In genomic region chr3:95230495-95231297, GRCm38 (mm10) we compare ENCODE assay signal across 8 mouse cellular contexts. TPM values are rescaled to one million over a fixed set of nuclear protein-coding genes. Genes with fewer than 3 reads are reported as not detected.
A peak's percentile ranks its signal among the peaks of the same experiment; 100 is the strongest.
DNase-seq lines count a peak whose midpoint lies in the region; ATAC-seq and TF ChIP-seq lines count a peak whose summit lies in the region.

No protein-coding gene starts in this region.

- H3K4me3 ChIP-seq in lung, adult 2 months (replicated peaks; ENCODE audit: extremely low read depth, low read depth, low read length), result peak overlapping the region; percentile 58
- peak overlapping the region; percentile 96 for H3K4me3 ChIP-seq in forebrain, embryonic 12.5 days (replicated peaks)
- H3K4me3 ChIP-seq in kidney, adult 2 months (ENCODE audit: insufficient read depth, low read depth, low read length), result peak overlapping the region; percentile 89
- peak overlapping the region; percentile 97 for H3K4me3 ChIP-seq in macrophage (ENCODE audit: inconsistent target)

- peak; percentile 37 for DNase-seq in lung, adult 2 months
- no peak for DNase-seq in lung, postnatal 10 days
- DNase-seq in kidney, adult 2 months, result peak; percentile 73
- peak; percentile 25 to 37 for DNase-seq in thymus, adult 18-20 months
- DNase-seq in layer of hippocampus, adult 18-20 months (ENCODE audit: low spot score in 2 of 2), result no peak
- DNase-seq in layer of hippocampus, postnatal 36 days, result no peak

- peak overlapping the region; percentile 98 for H3K27ac ChIP-seq in forebrain, embryonic 12.5 days
- peak overlapping the region; percentile 96 for H3K27ac ChIP-seq in kidney, adult 2 months (ENCODE audit: insufficient read depth, low read depth, low read length)
- H3K27ac ChIP-seq in macrophage, result peak overlapping the region; percentile 98

- peak overlapping the region; percentile 98 for H3K9ac ChIP-seq in forebrain, embryonic 12.5 days

- H3K9me3 ChIP-seq in forebrain, embryonic 12.5 days, result no peaks in the 10 kb centered on the region

- H3K79me2 ChIP-seq in macrophage (ENCODE audit: inconsistent target), result peaks cover 85% of the 10 kb centered on the region

- peaks cover 14% of the 10 kb centered on the region for H3K4me1 ChIP-seq in lung, adult 2 months (ENCODE audit: control insufficient read depth, insufficient read depth, low read length)
- H3K4me1 ChIP-seq in forebrain, embryonic 12.5 days, result peaks cover 41% of the 10 kb centered on the region
- peaks cover 30% of the 10 kb centered on the region for H3K4me1 ChIP-seq in kidney, adult 2 months (ENCODE audit: control insufficient read depth, insufficient read depth, low read length)

- H3K4me2 ChIP-seq in forebrain, embryonic 12.5 days, result peak overlapping the region; percentile 91

- 24% methylated on average over 8 of the region's 8 CpGs for WGBS in lung, adult 2 months
- WGBS in forebrain, embryonic 12.5 days, result 34% methylated on average over 8 of the region's 8 CpGs
- WGBS in kidney, adult 2 months, result 13% methylated on average over 8 of the region's 8 CpGs
- WGBS in macrophage (ENCODE audit: missing documents), result 6% methylated on average over 7 of the region's 8 CpGs

- TF ChIP-seq CTCF in lung, adult 2 months (IDR thresholded peaks at IDR 0.05; ENCODE audit: insufficient read depth, low read length), result no peak
- no peak for TF ChIP-seq CTCF in kidney, adult 2 months (conservative IDR thresholded peaks at IDR 0.05; ENCODE audit: insufficient read depth, insufficient read length, low read depth, low read length)

- peak; percentile 21; the same call in 1 of the 2 replicates for ATAC-seq in forebrain, embryonic 12.5 days (ENCODE audit: low FRiP score)

- peaks cover 44% of the 10 kb centered on the region for H3K36me3 ChIP-seq in forebrain, embryonic 12.5 days (replicated peaks)
- H3K36me3 ChIP-seq in kidney, adult 2 months (ENCODE audit: control insufficient read depth, insufficient read depth, low read length), result peaks cover 3% of the 10 kb centered on the region
- peaks cover 41% of the 10 kb centered on the region for H3K36me3 ChIP-seq in macrophage (ENCODE audit: inconsistent target)

- no peak for TF ChIP-seq POLR2A in lung, adult 2 months (IDR thresholded peaks at IDR 0.05; ENCODE audit: borderline replicate concordance, extremely low read depth, low read depth, low read length)
- TF ChIP-seq POLR2A in kidney, adult 2 months (IDR thresholded peaks at IDR 0.05; ENCODE audit: low read depth, low read length), result no peak

- no peaks in the 10 kb centered on the region for H3K27me3 ChIP-seq in forebrain, embryonic 12.5 days
- no peaks in the 10 kb centered on the region for H3K27me3 ChIP-seq in kidney, adult 2 months (replicated peaks; ENCODE audit: control insufficient read depth, insufficient read depth, low read length)

RNA-seq across cellular contexts. Expression of gene Mllt11, which starts 1.3 kb away (rescaled TPM):
- polyA plus RNA-seq in lung, adult 2 months (2012; rRNA removed), result 6.5 and 12.3 TPM in 2 replicates
- polyA plus RNA-seq in forebrain, embryonic 12.5 days (2016; fragmentation: Nextera tagmentation; extraction: Ambion mirVana), result 96.2 and 98.8 TPM in 2 replicates
- polyA plus RNA-seq in kidney, adult 2 months (2012; rRNA removed), result 30.6 and 31.4 TPM in 2 replicates
- 10 to 100 TPM; 16.1 to 58.5 (median 30.0) TPM for total RNA-seq in macrophage (2018; cell fraction: chromatin; rRNA removed)
- total RNA-seq in macrophage (2018; cell fraction: cytosol; rRNA removed), result 10 to 100 TPM in 25 of 26 experiments, 1 to 10 TPM in 1; 7.3 to 33.5 (median 22.3) TPM
- 10 to 100 TPM; 16.9 to 85.9 (median 41.8) TPM for total RNA-seq in macrophage (2018; cell fraction: nucleus; rRNA removed)
- 13.2 to 18.6 TPM (median 17.4 TPM) in 3 replicates for polyA plus RNA-seq in macrophage (2018)
- total RNA-seq in layer of hippocampus, adult 18-20 months (2021), result 100 to 1,000 TPM; 263 to 266 TPM
- total RNA-seq in layer of hippocampus, postnatal 36 days (2021), result 100 to 1,000 TPM; 285 to 326 TPM

RNA-seq across cellular contexts. Expression of gene Cdc42se1, which starts 2.2 kb away (rescaled TPM):
- 54.0 and 71.7 TPM in 2 replicates for polyA plus RNA-seq in lung, adult 2 months (2012; rRNA removed)
- 105 and 110 TPM in 2 replicates for polyA plus RNA-seq in forebrain, embryonic 12.5 days (2016; fragmentation: Nextera tagmentation; extraction: Ambion mirVana)
- 77.5 and 83.7 TPM in 2 replicates for polyA plus RNA-seq in kidney, adult 2 months (2012; rRNA removed)
- total RNA-seq in macrophage (2018; cell fraction: chromatin; rRNA removed), result 10 to 100 TPM; 14.6 to 85.1 (median 49.2) TPM
- total RNA-seq in macrophage (2018; cell fraction: cytosol; rRNA removed), result 100 to 1,000 TPM in 15 of 26 experiments, 10 to 100 TPM in 11; 76.8 to 116 (median 101) TPM
- total RNA-seq in macrophage (2018; cell fraction: nucleus; rRNA removed), result 100 to 1,000 TPM in 4 of 26 experiments, 10 to 100 TPM in 22; 26.6 to 118 (median 72.6) TPM
- polyA plus RNA-seq in macrophage (2018), result 76.1 to 100 TPM (median 91.6 TPM) in 3 replicates
- 10 to 100 TPM; 72.7 to 72.9 TPM for total RNA-seq in layer of hippocampus, adult 18-20 months (2021)
- 10 to 100 TPM; 72.0 to 73.0 TPM for total RNA-seq in layer of hippocampus, postnatal 36 days (2021)

RNA-seq across cellular contexts. Expression of gene Gm128, which starts 10.7 kb away (rescaled TPM):
- polyA plus RNA-seq in lung, adult 2 months (2012; rRNA removed), result 0.98 and 1.1 TPM in 2 replicates
- polyA plus RNA-seq in forebrain, embryonic 12.5 days (2016; fragmentation: Nextera tagmentation; extraction: Ambion mirVana), result 0.12 and 0.31 TPM in 2 replicates
- polyA plus RNA-seq in kidney, adult 2 months (2012; rRNA removed), result 5.9 TPM in 2 replicates
- 1 to 10 TPM in 1 of 26 experiments, under 1 TPM in 9, not detected in 16; 0.36 to 2.3 (median 0.60) TPM for total RNA-seq in macrophage (2018; cell fraction: chromatin; rRNA removed)
- under 1 TPM in 13 of 26 experiments, not detected in 13; 0.04 to 0.36 (median 0.10) TPM for total RNA-seq in macrophage (2018; cell fraction: cytosol; rRNA removed)
- total RNA-seq in macrophage (2018; cell fraction: nucleus; rRNA removed), result 1 to 10 TPM in 2 of 26 experiments, under 1 TPM in 4, not detected in 20; 0.26 to 1.7 (median 0.65) TPM
- 0.16 to 0.29 TPM in 2 of 3 replicates, not detected in the other for polyA plus RNA-seq in macrophage (2018)
- under 1 TPM in 1 of 2 experiments, not detected in 1; 0.15 TPM for total RNA-seq in layer of hippocampus, adult 18-20 months (2021)
- total RNA-seq in layer of hippocampus, postnatal 36 days (2021), result under 1 TPM in 1 of 2 experiments, not detected in 1; 0.32 TPM

RNA-seq across cellular contexts. Expression of gene Gabpb2, which starts 13.0 kb away (rescaled TPM):
- polyA plus RNA-seq in lung, adult 2 months (2012; rRNA removed), result 9.7 and 17.3 TPM in 2 replicates
- 12.2 and 12.5 TPM in 2 replicates for polyA plus RNA-seq in forebrain, embryonic 12.5 days (2016; fragmentation: Nextera tagmentation; extraction: Ambion mirVana)
- 9.8 and 10.6 TPM in 2 replicates for polyA plus RNA-seq in kidney, adult 2 months (2012; rRNA removed)
- 100 to 1,000 TPM in 15 of 26 experiments, 10 to 100 TPM in 11; 27.5 to 141 (median 108) TPM for total RNA-seq in macrophage (2018; cell fraction: chromatin; rRNA removed)
- 10 to 100 TPM in 24 of 26 experiments, 1 to 10 TPM in 2; 7.5 to 22.3 (median 14.9) TPM for total RNA-seq in macrophage (2018; cell fraction: cytosol; rRNA removed)
- 100 to 1,000 TPM in 1 of 26 experiments, 10 to 100 TPM in 25; 21.7 to 104 (median 60.1) TPM for total RNA-seq in macrophage (2018; cell fraction: nucleus; rRNA removed)
- 13.5 to 15.9 TPM (median 13.5 TPM) in 3 replicates for polyA plus RNA-seq in macrophage (2018)
- total RNA-seq in layer of hippocampus, adult 18-20 months (2021), result 10 to 100 TPM; 12.7 to 13.2 TPM
- 10 to 100 TPM; 13.9 to 18.1 TPM for total RNA-seq in layer of hippocampus, postnatal 36 days (2021)

RNA-seq across cellular contexts. Expression of gene Bnipl, which starts 20.3 kb away (rescaled TPM):
- 4.2 and 13.3 TPM in 2 replicates for polyA plus RNA-seq in lung, adult 2 months (2012; rRNA removed)
- polyA plus RNA-seq in forebrain, embryonic 12.5 days (2016; fragmentation: Nextera tagmentation; extraction: Ambion mirVana), result 0.42 and 0.63 TPM in 2 replicates
- 0.09 and 0.41 TPM in 2 replicates for polyA plus RNA-seq in kidney, adult 2 months (2012; rRNA removed)
- 1 to 10 TPM in 9 of 26 experiments, under 1 TPM in 5, not detected in 12; 0.39 to 4.7 (median 1.5) TPM for total RNA-seq in macrophage (2018; cell fraction: chromatin; rRNA removed)
- under 1 TPM in 1 of 26 experiments, not detected in 25; 0.30 TPM for total RNA-seq in macrophage (2018; cell fraction: cytosol; rRNA removed)
- 1 to 10 TPM in 3 of 26 experiments, under 1 TPM in 5, not detected in 18; 0.34 to 2.4 (median 0.96) TPM for total RNA-seq in macrophage (2018; cell fraction: nucleus; rRNA removed)
- not detected in 3 replicates for polyA plus RNA-seq in macrophage (2018)
- total RNA-seq in layer of hippocampus, adult 18-20 months (2021), result under 1 TPM in 1 of 2 experiments, not detected in 1; 0.37 TPM
- total RNA-seq in layer of hippocampus, postnatal 36 days (2021), result under 1 TPM; 0.56 to 0.65 TPM

Comparison
In these comparisons a context has a peak if more than half of its experiments do, and no peak if none do; other contexts are left out.
1. DNase-seq: peak in lung, adult 2 months (single experiment), kidney, adult 2 months (single experiment) and thymus, adult 18-20 months (2 of 2); none in lung, postnatal 10 days (single experiment), layer of hippocampus, adult 18-20 months (0 of 2) and layer of hippocampus, postnatal 36 days (0 of 2).
2. Peak in every context shown above with its lines, with median percentiles within 50 percentile points of each other: H3K4me3 ChIP-seq and H3K27ac ChIP-seq.